Mouse (Mus musculus) adrenal gland, postnatal 36 days (tissue): ENCODE measurements around the gene Ubash3a. TPM values are rescaled to one million over a fixed set of nuclear protein-coding genes. Genes with fewer than 3 reads are reported as not detected.
A peak's percentile ranks its signal among the peaks of the same experiment; 100 is the strongest.
"Not testable (repeated sequence)": the region's sequence is repeated elsewhere in the genome, so short reads cannot be mapped to it uniquely, and the experiment has no call there.

ENCODE experiments used
- DNase-seq, 2 experiments: peaks; one replicate each; pipeline ENCODE4 v3.0.0; 2021; ENCODE audit warnings: mixed read lengths in 1 of 2
- total RNA-seq, 2 experiments: library from RNA; stranded (reverse); gene quantifications; 2 replicates each; pipeline ENCODE4 v1.2.3; 2021

The Ubash3a gene
- total RNA-seq, 2 experiments from 2014 or later, result 0.07 TPM; not detected in 1

- DNase-seq, result no peak
Observed at GRCm38 (mm10) chr17:31261352-31261751, 53.7 kb downstream of the Ubash3a start.

- no peak for DNase-seq
Observed at GRCm38 (mm10) chr17:31262715-31263114, 55.0 kb downstream of the Ubash3a start.

- no peak for DNase-seq
Observed at GRCm38 (mm10) chr17:31263770-31264169, 56.1 kb downstream of the Ubash3a start.

GRCm38 (mm10) chr17:31264372-31264771 is 56.7 kb downstream of the Ubash3a start:
- DNase-seq, result no peak

GRCm38 (mm10) chr17:31265171-31265572 is 57.5 kb downstream of the Ubash3a start:
- no peak for DNase-seq

- DNase-seq, result no peak
Observed at GRCm38 (mm10) chr17:31265831-31266230, 58.2 kb downstream of the Ubash3a start.

- no peak for DNase-seq
Observed at GRCm38 (mm10) chr17:31266321-31266950, 58.8 kb downstream of the Ubash3a start.

GRCm38 (mm10) chr17:31267138-31267537 is 59.5 kb downstream of the Ubash3a start:
- no peak for DNase-seq

GRCm38 (mm10) chr17:31267603-31268002 is 59.9 kb downstream of the Ubash3a start:
- no peak for DNase-seq

- no peak for DNase-seq
Observed at GRCm38 (mm10) chr17:31268016-31268415, 60.3 kb downstream of the Ubash3a start.

- DNase-seq, result no peak
Observed at GRCm38 (mm10) chr17:31269761-31270160, 62.1 kb downstream of the Ubash3a start.

- DNase-seq, result peak; percentile 58 to 69
Observed at GRCm38 (mm10) chr17:31270246-31270645, 62.6 kb downstream of the Ubash3a start.

GRCm38 (mm10) chr17:31270736-31271135 is 63.1 kb downstream of the Ubash3a start:
- not testable (repeated sequence) for DNase-seq

- peak in 1 of 2 experiments; percentile 58 for DNase-seq
Observed at GRCm38 (mm10) chr17:31271136-31271851, 63.6 kb downstream of the Ubash3a start.

- no peak for DNase-seq
Observed at GRCm38 (mm10) chr17:31272416-31273165, 64.9 kb downstream of the Ubash3a start.

- DNase-seq, result no peak
Observed at GRCm38 (mm10) chr17:31273631-31274030, 66.0 kb downstream of the Ubash3a start.

- DNase-seq, result no peak
Observed at GRCm38 (mm10) chr17:31275181-31275580, 67.5 kb downstream of the Ubash3a start.

GRCm38 (mm10) chr17:31276207-31276921 is 68.7 kb downstream of the Ubash3a start:
- DNase-seq, result no peak

- DNase-seq, result peak; percentile 100
Observed at GRCm38 (mm10) chr17:31276922-31277918, 69.5 kb downstream of the Ubash3a start, which contains the start of gene Rsph1. Gene Rsph1, minus strand, starts transcription at chr17:31277383.

GRCm38 (mm10) chr17:31277931-31278330 is 70.3 kb downstream of the Ubash3a start:
- no peak for DNase-seq

GRCm38 (mm10) chr17:31279541-31279940 is 71.9 kb downstream of the Ubash3a start:
- no peak for DNase-seq
